Mouse (Mus musculus) bone marrow macrophage, adult 2 months (primary cell): Measurements from ENCODE around the gene Ptprm.

ENCODE experiments used
- CTCF ChIP-seq: IDR thresholded peaks from 2 replicates; pipeline ENCODE4 v1.5.1; 2012; ENCODE audit warnings: low read depth, mild to moderate bottlenecking, low read length, moderate library complexity
- POLR2A ChIP-seq: IDR thresholded peaks from 2 replicates; pipeline ENCODE4 v1.6.1; 2012; ENCODE audit warnings: mild to moderate bottlenecking, low read depth, low read length, borderline replicate concordance

DNA sequence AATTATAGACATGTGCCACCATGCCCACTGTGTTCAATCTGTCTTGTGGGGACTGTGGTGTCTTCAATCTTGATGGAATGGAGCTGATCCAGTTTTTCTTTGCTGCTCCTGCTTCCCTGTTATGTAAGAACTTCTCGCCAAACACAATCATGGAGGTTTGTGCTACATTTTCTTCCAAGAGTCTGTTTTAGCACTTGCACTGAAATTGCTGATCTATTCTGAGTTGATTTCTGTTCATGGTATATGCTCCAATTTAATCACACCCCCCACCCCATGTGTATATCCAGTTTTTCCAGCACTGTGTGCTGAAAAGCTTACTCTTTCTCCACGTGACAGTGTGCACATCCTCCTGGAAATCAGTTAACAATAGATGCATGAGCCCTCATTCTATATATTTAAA is 41.9 kb upstream of the Ptprm start:
- no peak for TF ChIP-seq POLR2A
- TF ChIP-seq CTCF, result no peak
